Mouse (Mus musculus) forelimb bud, embryonic 11.5 days (tissue): ENCODE measurements at regions not wholly inside any gene's neighbourhood (a gene's known extent, or its start where the extent isn't known, plus 50 kb on each side); places are given as distances from the start of the nearest gene placed in this dataset.

Experiments used
- DNase-seq: peaks from one replicate; pipeline ENCODE4 v3.0.0-alpha.2; 2012; ENCODE audit warnings: low read depth, low spot score

DNA sequence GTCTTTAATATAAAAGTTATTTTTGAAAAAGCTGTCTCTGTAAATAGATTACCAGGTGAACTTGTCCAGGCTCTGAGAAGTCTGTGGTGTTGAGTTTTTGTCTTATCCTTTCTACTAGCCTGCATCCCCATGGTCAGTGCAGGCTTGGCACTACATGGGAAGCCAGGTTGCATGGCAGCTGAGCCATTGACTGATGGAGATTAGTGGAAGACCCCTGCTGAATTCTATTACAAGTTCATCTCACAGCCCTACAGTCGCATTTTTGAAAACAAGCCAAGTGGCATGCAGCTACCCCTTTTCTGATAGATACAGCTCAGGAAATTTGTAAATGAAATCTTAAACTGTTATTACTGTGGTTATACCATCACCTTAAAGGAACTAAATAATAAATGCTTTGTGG lies 101.2 kb upstream of the Fam184a start:
- no peak for DNase-seq

DNA sequence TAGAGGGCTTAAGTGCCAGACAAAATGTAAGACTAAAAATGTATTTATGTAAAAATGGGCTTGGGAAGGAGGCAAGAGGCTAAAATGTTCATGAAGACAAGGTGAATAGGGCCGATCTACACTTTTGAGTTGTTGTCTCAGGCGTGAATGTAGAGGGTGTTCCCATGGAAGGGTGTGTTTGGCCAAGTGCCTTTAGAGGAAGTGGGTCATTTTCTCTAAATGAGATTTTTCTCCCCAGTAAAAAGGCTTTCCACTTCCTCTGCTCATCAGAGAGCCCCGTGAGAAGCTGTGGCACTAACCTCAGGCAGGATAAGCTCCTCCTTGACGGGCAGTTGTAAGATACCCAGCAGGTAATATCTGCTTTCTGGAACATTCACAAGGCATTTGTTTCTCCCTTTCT lies 99.6 kb upstream of the Fam184a start:
- no peak for DNase-seq

DNA sequence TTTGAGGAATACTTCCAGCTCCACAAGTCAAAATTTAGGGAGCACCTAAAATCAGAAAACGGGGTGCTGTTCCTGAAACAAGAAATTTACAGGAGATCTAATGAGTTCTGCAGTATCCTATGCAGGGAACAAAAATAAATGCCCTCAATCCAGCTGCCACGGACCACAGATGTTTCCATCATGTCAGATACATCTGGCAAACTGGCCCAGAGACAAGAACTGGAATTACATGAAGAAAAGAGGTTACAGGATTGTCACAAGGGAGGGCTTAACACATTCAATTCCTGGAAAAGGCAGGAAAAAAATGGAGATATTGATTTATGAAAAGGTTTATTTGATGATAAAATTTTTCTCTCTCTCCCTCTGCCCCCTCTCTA lies 62.3 kb upstream of the Fam184a start:
- no peak for DNase-seq

DNA sequence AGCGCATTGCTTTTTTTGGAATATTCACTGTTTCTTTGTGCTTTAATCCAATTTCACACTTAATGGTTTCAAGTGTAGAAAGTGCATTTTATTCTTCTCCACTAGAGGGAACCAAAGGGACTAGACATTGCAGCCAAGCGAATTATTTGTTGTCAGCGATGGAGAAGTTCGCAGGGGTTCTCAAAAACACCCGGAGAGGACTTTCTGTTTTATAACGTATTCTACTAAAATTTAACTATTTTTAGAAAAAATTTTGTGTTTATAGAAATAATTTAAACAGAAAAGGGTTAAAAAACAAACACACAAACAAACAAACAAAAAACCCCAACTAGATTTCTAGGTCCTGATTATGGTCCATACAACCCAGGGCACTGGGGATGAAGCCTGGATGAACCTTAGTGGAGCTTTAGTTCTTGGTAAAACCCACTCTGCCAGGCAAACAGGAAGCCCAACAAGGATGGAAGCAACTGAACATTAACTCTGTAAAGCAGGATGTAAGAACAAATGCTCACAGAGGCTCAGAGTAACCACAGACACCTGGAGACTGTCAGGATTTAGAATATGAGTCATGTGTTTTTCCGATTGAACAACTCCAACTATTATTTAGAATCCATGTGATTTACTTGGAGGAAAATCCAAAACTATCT lies 61.8 kb upstream of the Fam184a start:
- DNase-seq, result peak; percentile 41

DNA sequence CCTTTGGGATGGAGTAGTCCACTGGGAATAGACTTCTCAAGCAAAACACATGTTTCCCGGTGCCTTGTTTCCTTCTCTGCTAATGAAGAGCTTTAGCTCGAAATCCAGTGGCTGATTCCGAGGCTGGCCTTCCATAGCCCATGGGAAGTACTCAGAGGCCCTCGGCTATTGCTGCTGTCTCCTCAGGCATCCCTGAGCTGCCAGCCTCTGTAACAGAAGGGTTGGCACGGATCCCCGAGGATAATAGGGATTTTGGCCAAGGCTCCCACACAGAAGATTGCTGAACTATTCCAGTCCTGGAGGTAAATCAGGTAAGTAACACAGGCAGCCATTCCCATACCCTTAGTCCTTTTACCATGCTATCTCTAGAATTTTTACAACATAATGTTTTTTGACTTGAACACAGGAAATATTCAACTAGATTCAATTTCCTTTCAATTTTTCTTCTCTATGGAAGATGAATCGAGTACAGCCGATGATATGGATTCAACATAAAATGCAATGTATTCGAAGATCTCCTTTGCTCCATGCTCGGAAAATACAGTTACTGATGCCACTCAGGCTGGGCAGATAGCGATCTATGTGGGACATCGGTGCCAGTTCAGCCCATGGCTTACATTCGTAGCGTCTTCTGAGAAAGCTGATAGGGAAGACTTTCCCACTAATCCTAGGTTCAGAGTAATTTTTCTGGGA lies 61.1 kb upstream of the Fam184a start:
- no peak for DNase-seq

DNA sequence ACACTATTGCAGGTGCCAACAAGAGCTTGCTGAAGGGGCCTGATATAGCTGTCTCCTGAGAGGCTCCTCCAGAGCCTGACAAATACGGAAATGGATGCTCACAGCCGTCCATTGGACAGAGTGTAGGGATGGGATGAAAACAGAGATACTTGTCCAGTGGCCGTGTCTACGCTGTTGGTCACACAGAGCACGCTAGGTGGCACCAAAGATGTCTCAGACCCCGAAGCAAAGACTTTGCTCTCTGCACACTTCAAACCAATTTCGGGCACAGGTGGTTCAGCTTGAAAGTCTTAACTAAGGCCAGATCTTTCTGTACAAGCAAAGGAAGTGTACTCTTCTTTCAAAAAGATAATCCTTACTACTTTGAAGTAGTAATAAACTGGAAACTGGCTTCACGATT lies 55.8 kb upstream of the Fam184a start:
- DNase-seq, result no peak

DNA sequence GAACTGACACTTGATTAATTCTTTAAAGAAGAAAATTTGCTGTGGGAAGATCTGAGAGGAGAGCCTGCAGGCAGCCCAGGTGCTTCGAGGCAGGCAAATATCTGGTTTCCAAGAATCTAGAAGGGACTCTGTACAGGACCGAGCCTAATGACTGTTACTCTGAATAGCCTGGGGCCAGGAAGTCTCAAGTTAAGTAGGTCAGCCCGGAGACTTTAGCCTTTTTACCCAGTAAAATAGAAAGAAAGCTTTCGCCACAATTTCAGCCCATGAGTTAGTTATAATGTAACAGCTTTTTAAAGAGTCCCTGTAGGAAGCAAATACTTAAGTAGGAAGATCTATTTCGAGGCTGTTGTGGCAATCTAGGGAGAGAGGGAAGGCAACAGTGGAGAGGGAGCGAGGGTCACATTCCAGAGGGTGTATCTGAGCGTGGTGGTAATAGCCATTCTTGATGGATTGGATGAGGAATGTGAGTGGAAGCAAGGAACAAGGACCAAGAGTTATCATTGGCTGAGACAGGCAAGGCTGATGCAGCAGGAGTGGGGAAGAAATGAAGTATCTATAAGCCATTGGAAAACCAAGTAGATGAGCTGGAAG lies 50.2 kb upstream of the Fam184a start:
- DNase-seq, result no peak
